Mouse (Mus musculus): ENCODE results near the gene Slc8a2.

DNA sequence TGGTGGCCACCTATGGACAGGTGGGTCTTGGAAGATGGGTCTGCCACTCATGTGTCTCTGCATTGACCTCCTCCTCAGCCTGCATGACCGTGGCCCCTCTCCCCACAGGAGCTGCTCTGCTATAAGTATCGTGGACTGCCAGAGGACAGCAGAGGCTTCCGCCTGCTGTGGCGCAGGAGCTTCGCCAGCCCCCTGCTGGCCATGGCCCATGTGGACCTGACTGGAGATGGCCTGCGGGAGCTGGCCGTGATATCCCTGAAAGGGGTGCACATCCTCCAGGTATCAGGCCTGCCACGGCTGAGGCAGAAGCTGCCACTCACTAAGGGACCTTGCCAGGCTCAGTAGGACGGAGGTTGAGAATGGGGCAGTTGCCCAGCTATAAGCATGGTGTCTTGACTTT is 3.8 kb upstream of the Slc8a2 start:
- TF ChIP-seq GATA1 (IDR thresholded peaks at IDR 0.05; ENCODE audit: borderline replicate concordance, low read length) (no peak), FLI1 (IDR thresholded peaks at IDR 0.05; ENCODE audit: low read length) (no peak)
